Mouse (Mus musculus) left cerebral cortex, postnatal 10 days (tissue): Measurements from ENCODE around the gene Kif20b. TPM values are rescaled to one million over a fixed set of nuclear protein-coding genes. Genes with fewer than 3 reads are reported as not detected.

ENCODE experiments used
- DNase-seq, 2 experiments: peaks; one replicate each; pipeline ENCODE4 v3.0.0; 2021 to 2022; ENCODE audit warnings: low spot score in 2 of 2, mixed read lengths in 1 of 2; ENCODE audit errors: extremely low spot score in 1 of 2
- intact Hi-C: fragments of 180-260 bp; cut with DNase I; formaldehyde crosslinking; loops from one replicate; pipeline ENCODE4 v1.15.1; 2025
- total RNA-seq, 2 experiments: library from RNA; stranded (reverse); gene quantifications; 2 replicates each; pipeline ENCODE4 v1.2.3; 2021

Gene Kif20b
- total RNA-seq, 2 experiments from 2014 or later: 2.0 to 2.7 TPM

GRCm38 (mm10) chr19:34905424-34905823, 16.7 kb upstream of the Kif20b start:
- no peak for DNase-seq
- intact Hi-C loops: no loop called here

GRCm38 (mm10) chr19:34906772-34907171, 15.4 kb upstream of the Kif20b start:
- intact Hi-C loops: no loop called here
- no peak for DNase-seq

DNA sequence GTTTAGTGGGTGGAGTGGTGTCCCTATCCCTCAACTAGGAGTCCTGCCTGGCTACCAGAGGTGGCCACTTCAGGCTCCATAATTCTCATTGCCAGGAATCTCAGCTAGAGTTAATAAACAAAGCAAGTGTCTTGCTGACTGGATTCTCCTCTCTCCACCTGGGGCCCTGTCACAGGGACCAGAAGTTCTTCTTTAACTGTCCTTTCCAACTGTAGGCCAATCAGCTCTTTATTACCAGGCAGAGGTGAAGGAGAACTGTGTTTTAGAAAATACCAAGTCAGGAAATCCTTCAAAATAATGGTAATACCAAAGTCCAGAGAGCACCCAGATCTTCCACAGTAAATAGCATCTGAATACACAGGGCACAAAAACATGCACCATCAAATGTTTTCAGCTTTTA, 9.8 kb upstream of the Kif20b start:
- intact Hi-C loops: no loop called here
- DNase-seq: no peak

DNA sequence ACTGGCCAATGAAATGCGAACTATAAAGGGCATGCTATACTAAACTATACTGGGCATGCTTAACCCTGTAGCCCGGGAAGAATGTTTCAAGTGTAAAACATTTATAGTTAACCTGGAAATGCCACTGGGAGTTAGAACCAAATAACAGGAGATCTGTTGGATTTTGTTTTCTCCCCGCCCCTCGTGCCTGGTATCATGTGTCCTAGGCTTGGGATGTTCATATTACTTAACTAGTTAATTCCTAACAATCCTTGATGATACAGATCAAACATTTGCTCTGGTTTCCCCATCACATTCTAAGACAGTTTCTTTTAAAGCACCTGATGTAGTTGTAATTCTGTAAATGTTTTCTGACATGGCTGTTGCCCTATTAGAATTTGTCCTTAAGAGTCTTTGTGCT, 2.1 kb upstream of the Kif20b start:
- DNase-seq: no peak
- intact Hi-C loops: loop anchor here (10.0 kb wide), 1 partner anchor 255 kb away; no protein-coding TSS in a partner anchor

DNA sequence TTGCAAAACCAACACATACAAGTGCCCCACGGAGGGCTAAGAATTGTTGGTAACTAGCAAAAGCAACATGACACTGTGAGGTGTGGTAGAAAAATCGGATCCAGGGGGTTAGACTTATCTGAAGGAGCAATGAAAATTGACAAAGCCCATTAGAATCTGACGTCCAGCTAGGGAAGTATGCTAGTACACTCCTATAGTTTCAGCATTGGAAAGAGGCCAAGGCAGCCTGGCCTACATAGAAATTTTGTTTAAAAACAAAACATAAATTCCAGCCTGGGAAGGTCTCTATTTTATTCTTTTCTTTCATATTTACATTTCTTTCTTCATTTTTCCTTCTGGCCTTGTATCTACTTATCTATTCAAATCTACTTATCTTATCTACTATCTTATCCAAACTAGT, 1.6 kb upstream of the Kif20b start:
- DNase-seq: no peak
- intact Hi-C loops: loop anchor here (10.0 kb wide), 1 partner anchor 256 kb away; no protein-coding TSS in a partner anchor

GRCm38 (mm10) chr19:34921253-34921651, 909 bp upstream of the Kif20b start:
- no peak for DNase-seq
- intact Hi-C loops: loop anchor here (10.0 kb wide), 1 partner anchor 256 kb away; no protein-coding TSS in a partner anchor

DNA sequence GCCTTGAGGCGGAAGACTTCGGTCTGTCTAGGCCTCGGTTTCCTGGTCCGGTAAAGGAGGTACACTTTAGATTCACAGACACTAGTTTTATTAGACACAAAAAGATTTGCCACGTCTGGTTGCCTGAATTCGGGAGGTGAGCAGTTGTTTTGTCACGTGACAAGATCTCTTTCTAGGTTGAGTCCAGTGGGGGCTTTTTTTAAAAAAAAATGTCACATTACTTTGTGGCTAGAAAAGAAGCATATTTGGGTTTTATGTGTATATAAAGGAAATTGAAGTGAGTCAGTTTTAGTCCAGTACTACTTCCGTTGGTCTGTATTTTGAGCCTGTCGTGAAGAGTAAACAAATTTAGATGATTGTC, 422 bp downstream of the Kif20b start:
- intact Hi-C loops: loop anchor here (10.0 kb wide), 1 partner anchor 258 kb away; no protein-coding TSS in a partner anchor
- no peak for DNase-seq

GRCm38 (mm10) chr19:34947206-34947605, 25.0 kb downstream of the Kif20b start:
- DNase-seq: no peak
- intact Hi-C loops: no loop called here

DNA sequence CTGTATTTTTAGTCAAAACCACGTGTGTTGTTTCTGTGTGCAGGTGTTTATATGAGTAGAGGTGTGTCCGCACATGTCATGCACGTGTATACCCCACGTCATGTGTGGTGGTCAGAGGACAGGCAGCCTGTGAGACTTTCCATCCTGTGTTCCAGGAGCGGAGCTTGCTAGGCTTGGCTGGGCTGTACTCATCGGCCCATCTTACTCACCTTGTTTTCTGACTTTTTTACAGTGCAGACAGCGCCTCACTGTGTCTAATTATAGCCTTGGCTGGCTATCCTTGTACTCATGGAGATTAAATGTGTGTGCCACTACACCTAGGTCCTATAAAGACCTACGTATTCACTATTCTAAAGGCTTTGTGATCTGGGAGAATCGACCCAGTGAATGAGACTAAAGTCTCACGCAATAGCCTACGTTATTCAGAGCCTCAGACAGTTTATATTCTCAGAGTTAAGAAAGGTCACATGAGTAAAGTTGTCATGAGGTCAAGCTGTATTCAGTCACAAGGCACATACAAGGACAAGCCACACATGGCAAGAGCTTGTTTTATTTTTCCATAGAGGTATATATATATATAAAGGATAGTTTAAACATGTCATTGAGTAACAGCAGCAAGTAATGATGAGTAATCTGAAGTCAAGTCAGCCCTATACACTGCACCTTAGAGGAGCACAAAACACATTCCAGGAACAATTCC, 31.8 kb downstream of the Kif20b start:
- no peak for DNase-seq
- intact Hi-C loops: no loop called here

- DNase-seq: no peak
- intact Hi-C loops: no loop called here
Measured at GRCm38 (mm10) chr19:34959369-34959768, 37.2 kb downstream of the Kif20b start.

DNA sequence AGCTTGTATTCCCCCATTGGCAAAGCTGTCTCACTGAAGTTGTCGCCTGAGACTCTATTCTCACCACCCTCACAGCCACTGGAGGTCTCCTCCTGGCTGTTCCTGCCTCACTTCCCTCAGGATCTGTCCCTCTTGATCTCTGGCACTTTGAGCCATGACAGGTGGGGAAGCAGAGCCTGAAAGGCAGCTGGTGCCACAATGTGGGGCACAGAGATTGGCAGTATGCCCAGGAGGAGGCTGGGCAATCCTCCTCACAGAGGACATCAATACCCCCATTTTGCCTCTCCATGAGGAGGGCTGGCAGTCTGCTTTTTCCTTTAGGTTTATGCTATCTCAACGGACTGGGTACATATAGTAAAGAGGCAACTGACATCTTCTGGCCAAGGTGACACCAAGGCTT, 62.6 kb downstream of the Kif20b start:
- no peak for DNase-seq
- intact Hi-C loops: no loop called here

DNA sequence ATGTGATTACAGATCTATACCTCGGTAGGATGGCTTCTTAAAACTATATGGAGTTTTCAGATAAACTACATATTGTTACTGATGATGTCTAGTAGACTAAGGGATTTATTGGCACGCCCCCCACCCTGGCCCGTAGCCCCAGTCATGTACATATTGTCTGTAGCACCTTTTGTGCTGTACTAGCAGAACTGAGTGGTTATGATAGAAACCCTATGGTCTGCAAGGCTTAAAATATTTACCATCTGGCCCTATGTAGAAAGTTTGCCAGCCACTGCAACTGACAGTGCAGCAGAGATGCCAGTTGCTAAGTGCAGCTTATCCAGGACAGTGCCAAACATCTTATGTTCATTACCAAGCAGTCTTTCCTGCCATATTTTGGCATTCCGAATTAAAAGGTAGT, 68.3 kb downstream of the Kif20b start:
- DNase-seq: no peak
- intact Hi-C loops: no loop called here

- intact Hi-C loops: loop anchor here (1.0 to 2.0 kb wide), 2 partner anchors 1070 to 1090 kb away; partner anchors contain the start of gene Rpp30
- DNase-seq: peak; percentile 42 to 58
Measured at GRCm38 (mm10) chr19:34992969-34993527, 70.9 kb downstream of the Kif20b start.

- intact Hi-C loops: no loop called here
- DNase-seq: no peak
Measured at GRCm38 (mm10) chr19:35015058-35015457, 92.9 kb downstream of the Kif20b start.

- intact Hi-C loops: no loop called here
Measured at GRCm38 (mm10) chr19:35017474-35018208, 95.5 kb downstream of the Kif20b start.

DNA sequence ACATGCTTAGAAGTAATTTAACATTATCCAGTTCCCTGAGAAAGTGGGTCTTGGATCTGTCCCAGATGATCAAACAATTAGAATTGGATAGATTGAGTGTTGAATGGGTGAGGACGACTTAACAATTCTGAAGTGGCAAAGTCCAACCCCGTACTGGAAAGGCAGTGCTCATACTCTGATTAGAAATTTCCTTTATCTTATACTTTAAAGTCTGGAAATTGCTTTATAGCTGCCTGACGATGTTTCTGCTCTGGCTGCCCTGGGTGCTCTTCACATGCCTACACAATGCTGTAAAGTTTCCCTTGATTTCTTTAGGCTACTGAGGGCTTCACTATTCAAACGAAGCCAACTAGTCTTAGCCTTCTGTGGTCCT, 96.0 kb downstream of the Kif20b start:
- intact Hi-C loops: no loop called here
- DNase-seq: no peak

More at GRCm38 (mm10) chr19:35017474-35018208, 95.5 kb downstream of the Kif20b start:
- no peak for DNase-seq
